Mouse (Mus musculus) megakaryocyte, embryonic 14.5 days (primary cell): ENCODE data around the gene Rhbdd3.

Experiments used
- FLI1 ChIP-seq: IDR thresholded peaks from 2 replicates; pipeline ENCODE4 v1.6.1; 2012; ENCODE audit warnings: low read length, inconsistent platforms, mixed read lengths
- GATA1 ChIP-seq: IDR thresholded peaks from 3 replicates; pipeline ENCODE4 v1.6.1; 2012; ENCODE audit warnings: mixed read lengths, low read length, inconsistent platforms, borderline replicate concordance

GRCm38 (mm10) chr11:5054874-5055273 is 43.9 kb upstream of the Rhbdd3 start:
- TF ChIP-seq GATA1 = no peak
- TF ChIP-seq FLI1 = no peak
